Mouse (Mus musculus) erythroid progenitor cell, adult 5-6 weeks (primary cell): ENCODE data around the gene Tmem39a. TPM values are rescaled to one million over a fixed set of nuclear protein-coding genes. Genes with fewer than 3 reads are reported as not detected.

ENCODE experiments used
- ATAC-seq: replicated peaks from 2 replicates; pipeline ENCODE4 v1.8.0; 2016; ENCODE audit warnings: moderate number of reproducible peaks, mild to moderate bottlenecking, moderate TSS enrichment, inconsistent platforms; ENCODE audit not compliant: poor library complexity, low FRiP score, severe bottlenecking
- total RNA-seq, 2 experiments: library from RNA; stranded (forward) in 1 of 2; stranded (reverse) in 1 of 2; fragments of 150-400 nt in 1 of 2; fragments of 186-747, 209-891 nt in 1 of 2; gene quantifications; 2 replicates each; pipeline versions ENCODE4 v1.2.3 to v1.2.4; 2015 to 2017; ENCODE audit warnings: low replicate concordance in 2 of 2

The Tmem39a gene
- total RNA-seq, 2 experiments from 2014 or later, result 16.8 to 28.5 TPM

- no peak for ATAC-seq
Measured at GRCm38 (mm10) chr16:38624303-38624702, 65.8 kb downstream of the Tmem39a start.

- ATAC-seq, result no peak
Measured at GRCm38 (mm10) chr16:38625411-38625810, 66.9 kb downstream of the Tmem39a start.

GRCm38 (mm10) chr16:38625811-38626369, 67.4 kb downstream of the Tmem39a start:
- no peak for ATAC-seq

- no peak for ATAC-seq
Measured at GRCm38 (mm10) chr16:38632147-38632546, 73.6 kb downstream of the Tmem39a start.

GRCm38 (mm10) chr16:38635833-38636390, 77.4 kb downstream of the Tmem39a start:
- ATAC-seq, result no peak

GRCm38 (mm10) chr16:38636682-38637081, 78.2 kb downstream of the Tmem39a start:
- no peak for ATAC-seq

- ATAC-seq, result no peak
Measured at GRCm38 (mm10) chr16:38637085-38637484, 78.6 kb downstream of the Tmem39a start.

Other genes with a start within 250 kb of the Tmem39a start
- not detected in 2 replicates for gene Maats1, start 216.6 kb upstream of the Tmem39a start, total RNA-seq (2015; ENCODE audit: low replicate concordance)
- gene Maats1, start 216.6 kb upstream of the Tmem39a start, total RNA-seq (2017; ENCODE audit: low replicate concordance), result not detected in 2 replicates
- gene Cox17, start 211.7 kb upstream of the Tmem39a start, total RNA-seq (2015; ENCODE audit: low replicate concordance), result 157 and 170 TPM in 2 replicates
- 196 and 437 TPM in 2 replicates for gene Cox17, start 211.7 kb upstream of the Tmem39a start, total RNA-seq (2017; ENCODE audit: low replicate concordance)
- not detected in 2 replicates for gene Gm21987, start 211.7 kb upstream of the Tmem39a start, total RNA-seq (2015; ENCODE audit: low replicate concordance)
- gene Gm21987, start 211.7 kb upstream of the Tmem39a start, total RNA-seq (2017; ENCODE audit: low replicate concordance), result not detected in 2 replicates
- gene Popdc2, start 196.5 kb upstream of the Tmem39a start, total RNA-seq (2015; ENCODE audit: low replicate concordance), result 21.6 and 24.3 TPM in 2 replicates
- gene Popdc2, start 196.5 kb upstream of the Tmem39a start, total RNA-seq (2017; ENCODE audit: low replicate concordance), result 18.8 and 23.0 TPM in 2 replicates
- not detected in 2 replicates for gene Pla1a, start 125.6 kb upstream of the Tmem39a start, total RNA-seq (2015; ENCODE audit: low replicate concordance)
- gene Pla1a, start 125.6 kb upstream of the Tmem39a start, total RNA-seq (2017; ENCODE audit: low replicate concordance), result not detected in 2 replicates
- gene Adprh, start 106.0 kb upstream of the Tmem39a start, total RNA-seq (2015; ENCODE audit: low replicate concordance), result 1.8 and 6.7 TPM in 2 replicates
- 1.9 and 4.1 TPM in 2 replicates for gene Adprh, start 106.0 kb upstream of the Tmem39a start, total RNA-seq (2017; ENCODE audit: low replicate concordance)
- not detected in 2 replicates for gene Cd80, start 103.1 kb upstream of the Tmem39a start, total RNA-seq (2015; ENCODE audit: low replicate concordance)
- gene Cd80, start 103.1 kb upstream of the Tmem39a start, total RNA-seq (2017; ENCODE audit: low replicate concordance), result not detected in 2 replicates
- gene Timmdc1, start 36.0 kb upstream of the Tmem39a start, total RNA-seq (2015; ENCODE audit: low replicate concordance), result 4.0 and 7.5 TPM in 2 replicates
- 5.5 and 14.8 TPM in 2 replicates for gene Timmdc1, start 36.0 kb upstream of the Tmem39a start, total RNA-seq (2017; ENCODE audit: low replicate concordance)
- gene Poglut1, start 8.4 kb upstream of the Tmem39a start, total RNA-seq (2015; ENCODE audit: low replicate concordance), result 2.9 and 10.8 TPM in 2 replicates
- 5.3 TPM in 1 of 2 replicates, not detected in the other for gene Poglut1, start 8.4 kb upstream of the Tmem39a start, total RNA-seq (2017; ENCODE audit: low replicate concordance)
- 3.6 and 5.0 TPM in 2 replicates for gene Arhgap31, start 154.6 kb downstream of the Tmem39a start, total RNA-seq (2015; ENCODE audit: low replicate concordance)
- gene Arhgap31, start 154.6 kb downstream of the Tmem39a start, total RNA-seq (2017; ENCODE audit: low replicate concordance), result 0.83 and 1.2 TPM in 2 replicates
- 4.3 and 8.8 TPM in 2 replicates for gene B4galt4, start 183.6 kb downstream of the Tmem39a start, total RNA-seq (2015; ENCODE audit: low replicate concordance)
- gene B4galt4, start 183.6 kb downstream of the Tmem39a start, total RNA-seq (2017; ENCODE audit: low replicate concordance), result 2.2 and 6.7 TPM in 2 replicates
- not detected in 2 replicates for gene Upk1b, start 241.6 kb downstream of the Tmem39a start, total RNA-seq (2015; ENCODE audit: low replicate concordance)
- gene Upk1b, start 241.6 kb downstream of the Tmem39a start, total RNA-seq (2017; ENCODE audit: low replicate concordance), result not detected in 2 replicates